In genomic region chr8:11098228-11098778, GRCm38 (mm10) we compare ENCODE assay signal across 7 mouse cellular contexts.
DNase-seq lines count a peak whose midpoint lies in the region; ATAC-seq and TF ChIP-seq lines count a peak whose summit lies in the region.

No protein-coding gene starts in this region.

- no peak for TF ChIP-seq CTCF in thymus, adult 2 months (IDR thresholded peaks at IDR 0.05; ENCODE audit: borderline replicate concordance, control insufficient read depth, extremely low read depth, insufficient read depth, low read length, poor library complexity)

- no peaks in the 10 kb centered on the region for H3K36me3 ChIP-seq in embryonic facial prominence, embryonic 12.5 days
- H3K36me3 ChIP-seq in limb, embryonic 14.5 days (ENCODE audit: control insufficient read depth, insufficient read depth, low read length): no peaks in the 10 kb centered on the region
- H3K36me3 ChIP-seq in thymus, adult 2 months (ENCODE audit: control insufficient read depth, insufficient read depth, low read length): no peaks in the 10 kb centered on the region

- peaks cover 32% of the 10 kb centered on the region for H3K4me1 ChIP-seq in embryonic facial prominence, embryonic 12.5 days
- peaks cover 44% of the 10 kb centered on the region for H3K4me1 ChIP-seq in limb, embryonic 14.5 days (ENCODE audit: control insufficient read depth, insufficient read depth, low read length)
- peaks cover 3% of the 10 kb centered on the region; the same call in 1 of the 2 replicates for H3K4me1 ChIP-seq in thymus, adult 2 months (replicated peaks; ENCODE audit: control insufficient read depth, insufficient read depth, low read length)

- no peak overlapping the region for H3K4me3 ChIP-seq in embryonic facial prominence, embryonic 12.5 days
- no peak overlapping the region for H3K4me3 ChIP-seq in limb, embryonic 14.5 days (replicated peaks; ENCODE audit: low read length)
- H3K4me3 ChIP-seq in thymus, adult 2 months (ENCODE audit: control insufficient read depth, insufficient read depth, low read length): no peak overlapping the region

- peak overlapping the region; percentile 14; the same call in 1 of the 2 replicates for H3K4me2 ChIP-seq in embryonic facial prominence, embryonic 12.5 days (replicated peaks)
- H3K4me2 ChIP-seq in limb, embryonic 14.5 days (replicated peaks; ENCODE audit: low read depth, low read length, severe bottlenecking): peak overlapping the region; percentile 18; the same call in 1 of the 2 replicates

- TF ChIP-seq POLR2A in limb, embryonic 14.5 days (IDR thresholded peaks at IDR 0.05; ENCODE audit: borderline replicate concordance, extremely low read depth, insufficient read depth, insufficient read length): no peak
- no peak for TF ChIP-seq POLR2A in thymus, adult 2 months (IDR thresholded peaks at IDR 0.05; ENCODE audit: control insufficient read depth, extremely low read depth, insufficient read depth, low read length, poor library complexity)

- peak; percentile 53 for ATAC-seq in embryonic facial prominence, embryonic 12.5 days (ENCODE audit: insufficient number of reproducible peaks, insufficient read depth, low FRiP score, low TSS enrichment)
- peak; percentile 63 for ATAC-seq in limb, embryonic 14.5 days (ENCODE audit: low FRiP score, low read depth)

- peak; percentile 53 for DNase-seq in 3T3-L1 (ENCODE audit: low read depth, low spot score)
- DNase-seq in NIH3T3 (ENCODE audit: low read depth): peak; percentile 45
- DNase-seq in heart, postnatal 14 days: peak; percentile 72 to 75
- DNase-seq in limb, embryonic 14.5 days (ENCODE audit: low spot score): peak; percentile 65
- no peak for DNase-seq in thymus, adult 2 months
- no peak for DNase-seq in left cerebral cortex, postnatal 36 days (ENCODE audit: low spot score in 2 of 2)

- H3K9ac ChIP-seq in embryonic facial prominence, embryonic 12.5 days: no peak overlapping the region
- H3K9ac ChIP-seq in limb, embryonic 14.5 days (ENCODE audit: low read depth, low read length, severe bottlenecking): no peak overlapping the region

- 27% methylated on average over 10 of the region's 10 CpGs for WGBS in embryonic facial prominence, embryonic 12.5 days
- 8% methylated on average over 10 of the region's 10 CpGs for WGBS in limb, embryonic 14.5 days
- 11% methylated on average over 10 of the region's 10 CpGs for WGBS in thymus, adult 2 months

- no peaks in the 10 kb centered on the region for H3K9me3 ChIP-seq in embryonic facial prominence, embryonic 12.5 days
- H3K9me3 ChIP-seq in limb, embryonic 14.5 days (ENCODE audit: control insufficient read depth, low read length): no peaks in the 10 kb centered on the region

- peak overlapping the region; percentile 88 for H3K27ac ChIP-seq in embryonic facial prominence, embryonic 12.5 days
- H3K27ac ChIP-seq in limb, embryonic 14.5 days (replicated peaks; ENCODE audit: low read depth, low read length): peak overlapping the region; percentile 86
- no peak overlapping the region for H3K27ac ChIP-seq in thymus, adult 2 months (ENCODE audit: control insufficient read depth, insufficient read depth, low read length)

- H3K27me3 ChIP-seq in embryonic facial prominence, embryonic 12.5 days: no peaks in the 10 kb centered on the region
- H3K27me3 ChIP-seq in limb, embryonic 14.5 days (ENCODE audit: control insufficient read depth, insufficient read depth, low read length): no peaks in the 10 kb centered on the region
- no peaks in the 10 kb centered on the region for H3K27me3 ChIP-seq in thymus, adult 2 months (ENCODE audit: control insufficient read depth, insufficient read depth, low read length)

- intact Hi-C loops in heart, postnatal 14 days (cut with DNase I): no loop called here
- intact Hi-C loops in left cerebral cortex, postnatal 36 days (cut with DNase I): no loop called here

Comparison
In these comparisons a context has a peak if more than half of its experiments do, and no peak if none do; other contexts are left out.
1. DNase-seq: peak in 3T3-L1 (single experiment), NIH3T3 (single experiment), heart, postnatal 14 days (2 of 2) and limb, embryonic 14.5 days (single experiment); none in thymus, adult 2 months (single experiment) and left cerebral cortex, postnatal 36 days (0 of 2).